Mouse (Mus musculus) spleen, adult 18-20 months (tissue): ENCODE data around the gene Gm4305.
"Not testable (repeated sequence)": the region's sequence is repeated elsewhere in the genome, so short reads cannot be mapped to it uniquely, and the experiment has no call there.

ENCODE experiments used
- DNase-seq, 2 experiments: peaks; one replicate each; pipeline ENCODE4 v3.0.0; 2022; ENCODE audit warnings: mixed read lengths in 2 of 2

The Gm4305 gene

GRCm38 (mm10) chr10:100350793-100351192 is at the start of gene Gm4305:
Gm4305 (plus strand) TSS chr10:100351093.
- not testable (repeated sequence) for DNase-seq

GRCm38 (mm10) chr10:100335376-100335775 is 15.5 kb upstream of the Gm4305 start, which contains the start of gene Gm4301:
Gm4301 (plus strand) TSS chr10:100335676.
- DNase-seq: not testable (repeated sequence)

- not testable (repeated sequence) for DNase-seq
Measured at GRCm38 (mm10) chr10:100340536-100340935, 10.4 kb upstream of the Gm4305 start, which contains the start of gene Gm4302. Gm4302 (plus strand) TSS chr10:100340836.

- not testable (repeated sequence) for DNase-seq
Measured at GRCm38 (mm10) chr10:100345672-100346071, 5.2 kb upstream of the Gm4305 start, which contains the start of gene Gm4303. Gm4303 (plus strand) TSS chr10:100345972.

GRCm38 (mm10) chr10:100356841-100357240 is 5.9 kb downstream of the Gm4305 start:
- peak; percentile 3 to 11 for DNase-seq

- not testable (repeated sequence) for DNase-seq
Measured at GRCm38 (mm10) chr10:100361038-100361437, 10.1 kb downstream of the Gm4305 start, which contains the start of gene Gm4307. Gm4307 (plus strand) TSS chr10:100361338.

GRCm38 (mm10) chr10:100382460-100382859 is 31.6 kb downstream of the Gm4305 start, which contains the start of gene Gm4312:
Gm4312 (minus strand) TSS chr10:100382560.
- not testable (repeated sequence) for DNase-seq
